ENCODE assay signal across 8 mouse cellular contexts in the genomic region with DNA sequence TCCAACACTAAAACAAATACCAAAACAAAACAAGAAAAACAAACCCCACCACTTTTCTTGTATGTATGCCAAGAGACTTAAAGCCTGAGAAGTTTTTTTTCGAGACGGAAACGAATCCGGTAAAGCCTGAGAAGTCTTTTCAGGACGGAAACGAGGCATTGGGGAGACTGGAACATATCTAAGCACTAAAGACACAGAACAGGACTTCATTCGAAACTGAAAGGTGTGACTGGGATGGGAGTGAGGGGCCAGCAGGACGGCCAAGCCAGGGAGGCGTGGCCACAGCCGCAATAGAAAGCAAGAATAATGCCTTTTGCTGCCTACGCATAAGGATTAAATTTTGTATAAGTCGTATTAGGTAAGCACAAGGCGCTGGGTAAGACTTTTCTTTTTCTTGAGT. TPM values are rescaled to one million over a fixed set of nuclear protein-coding genes. Genes with fewer than 3 reads are reported as not detected.
A peak's percentile ranks its signal among the peaks of the same experiment; 100 is the strongest.
DNase-seq lines count a peak whose midpoint lies in the region; ATAC-seq and TF ChIP-seq lines count a peak whose summit lies in the region.

No protein-coding gene starts in this region.

- no peak for TF ChIP-seq CTCF in lung, postnatal 0 days (IDR thresholded peaks at IDR 0.05)

- no peaks in the 10 kb centered on the region for H3K27me3 ChIP-seq in lung, postnatal 0 days (replicated peaks; ENCODE audit: insufficient read depth, low read length)
- no peaks in the 10 kb centered on the region for H3K27me3 ChIP-seq in embryonic facial prominence, embryonic 11.5 days (ENCODE audit: control insufficient read depth, insufficient read depth, low read length)
- no peaks in the 10 kb centered on the region for H3K27me3 ChIP-seq in intestine, embryonic 14.5 days (replicated peaks; ENCODE audit: control insufficient read depth, insufficient read depth, low read length)
- H3K27me3 ChIP-seq in neural tube, embryonic 13.5 days: no peaks in the 10 kb centered on the region

- TF ChIP-seq EP300 in lung, postnatal 0 days (IDR thresholded peaks at IDR 0.05): no peak

- peak overlapping the region; percentile 90 for H3K4me3 ChIP-seq in lung, postnatal 0 days (ENCODE audit: low read depth, low read length)
- H3K4me3 ChIP-seq in embryonic facial prominence, embryonic 11.5 days (ENCODE audit: low read depth, low read length): peak overlapping the region; percentile 83
- H3K4me3 ChIP-seq in intestine, embryonic 14.5 days (ENCODE audit: low read depth, low read length): peak overlapping the region; percentile 84
- peak overlapping the region; percentile 93 for H3K4me3 ChIP-seq in neural tube, embryonic 13.5 days

- no peaks in the 10 kb centered on the region for H3K9me3 ChIP-seq in lung, postnatal 0 days (ENCODE audit: low read length)
- H3K9me3 ChIP-seq in embryonic facial prominence, embryonic 11.5 days (replicated peaks; ENCODE audit: control insufficient read depth, low read length): no peaks in the 10 kb centered on the region
- H3K9me3 ChIP-seq in intestine, embryonic 14.5 days (ENCODE audit: control insufficient read depth, low read length): no peaks in the 10 kb centered on the region
- no peaks in the 10 kb centered on the region for H3K9me3 ChIP-seq in neural tube, embryonic 13.5 days

- H3K4me1 ChIP-seq in lung, postnatal 0 days (ENCODE audit: insufficient read depth, low read depth, low read length): peaks cover 7% of the 10 kb centered on the region
- peaks cover 3% of the 10 kb centered on the region; the same call in 1 of the 2 replicates for H3K4me1 ChIP-seq in embryonic facial prominence, embryonic 11.5 days (ENCODE audit: control insufficient read depth, insufficient read depth, low read length)
- H3K4me1 ChIP-seq in intestine, embryonic 14.5 days (replicated peaks; ENCODE audit: control insufficient read depth, insufficient read depth, low read length): peaks cover 22% of the 10 kb centered on the region
- peaks cover 43% of the 10 kb centered on the region for H3K4me1 ChIP-seq in neural tube, embryonic 13.5 days (replicated peaks)

- H3K27ac ChIP-seq in lung, postnatal 0 days (ENCODE audit: low read length): peak overlapping the region; percentile 89
- no peak overlapping the region for H3K27ac ChIP-seq in embryonic facial prominence, embryonic 11.5 days (replicated peaks; ENCODE audit: low read depth, low read length)
- H3K27ac ChIP-seq in intestine, embryonic 14.5 days (ENCODE audit: low read depth): peak overlapping the region; percentile 97
- H3K27ac ChIP-seq in neural tube, embryonic 13.5 days (replicated peaks): peak overlapping the region; percentile 94

- H3K9ac ChIP-seq in lung, postnatal 0 days (replicated peaks; ENCODE audit: low read depth): peak overlapping the region; percentile 83
- H3K9ac ChIP-seq in embryonic facial prominence, embryonic 11.5 days (replicated peaks; ENCODE audit: low read length): peak overlapping the region; percentile 83
- peak overlapping the region; percentile 78 for H3K9ac ChIP-seq in intestine, embryonic 14.5 days (ENCODE audit: low read length)
- peak overlapping the region; percentile 89 for H3K9ac ChIP-seq in neural tube, embryonic 13.5 days

- DNase-seq in lung, postnatal 0 days (ENCODE audit: low spot score): peak; percentile 21
- no peak for DNase-seq in lung, postnatal 25 days (ENCODE audit: low spot score)
- no peak for DNase-seq in embryonic facial prominence, embryonic 11.5 days (ENCODE audit: low spot score)
- peak; percentile 52 for DNase-seq in intestine, embryonic 14.5 days (ENCODE audit: low spot score)
- no peak for DNase-seq in retina, embryonic 14.5 days (ENCODE audit: low spot score)
- DNase-seq in cerebellum, adult 9-10 months: no peak
- no peak for DNase-seq in cerebellum, adult 9-11 months

- no peak for ATAC-seq in lung, postnatal 0 days
- no peak for ATAC-seq in embryonic facial prominence, embryonic 11.5 days (replicated peaks; ENCODE audit: insufficient number of reproducible peaks, low FRiP score, low TSS enrichment, low read depth)
- ATAC-seq in intestine, embryonic 14.5 days (replicated peaks; ENCODE audit: low FRiP score, low TSS enrichment, low read depth): no peak
- ATAC-seq in neural tube, embryonic 13.5 days (ENCODE audit: low read depth): no peak

- 2% methylated on average over 13 of the region's 13 CpGs for WGBS in lung, postnatal 0 days
- 10% methylated on average over 13 of the region's 13 CpGs for WGBS in embryonic facial prominence, embryonic 11.5 days
- WGBS in intestine, embryonic 14.5 days: 6% methylated on average over 13 of the region's 13 CpGs
- 11% methylated on average over 13 of the region's 13 CpGs for WGBS in neural tube, embryonic 13.5 days

- peak overlapping the region; percentile 97 for H3K4me2 ChIP-seq in lung, postnatal 0 days (replicated peaks; ENCODE audit: low read depth, low read length)
- H3K4me2 ChIP-seq in embryonic facial prominence, embryonic 11.5 days (ENCODE audit: low read depth, low read length): peak overlapping the region; percentile 92
- H3K4me2 ChIP-seq in intestine, embryonic 14.5 days (ENCODE audit: low read length): peak overlapping the region; percentile 88
- peak overlapping the region; percentile 100 for H3K4me2 ChIP-seq in neural tube, embryonic 13.5 days

- H3K36me3 ChIP-seq in lung, postnatal 0 days (ENCODE audit: insufficient read depth, low read length): peaks cover 6% of the 10 kb centered on the region; the same call in 1 of the 2 replicates
- no peaks in the 10 kb centered on the region; the same call in none of the 2 replicates for H3K36me3 ChIP-seq in embryonic facial prominence, embryonic 11.5 days (replicated peaks; ENCODE audit: control insufficient read depth, insufficient read depth, low read depth, low read length)
- H3K36me3 ChIP-seq in intestine, embryonic 14.5 days (ENCODE audit: control insufficient read depth, insufficient read depth, low read length): peaks cover 29% of the 10 kb centered on the region
- H3K36me3 ChIP-seq in neural tube, embryonic 13.5 days: peaks cover 40% of the 10 kb centered on the region

RNA-seq across cellular contexts. Expression of a gene that starts 0.8 kb away (rescaled TPM):
- 18.2 and 19.2 TPM in 2 replicates for polyA plus RNA-seq in lung, postnatal 0 days (2015; fragmentation: Nextera tagmentation; extraction: Ambion mirVana)
- polyA plus RNA-seq in embryonic facial prominence, embryonic 11.5 days (2014; fragmentation: Nextera tagmentation; extraction: Ambion mirVana): 8.5 and 11.5 TPM in 2 replicates
- polyA plus RNA-seq in intestine, embryonic 14.5 days (2014; fragmentation: Nextera tagmentation; extraction: Ambion mirVana): 11.6 and 12.1 TPM in 2 replicates
- polyA plus RNA-seq in neural tube, embryonic 13.5 days (2015; fragmentation: Nextera tagmentation; extraction: Ambion mirVana): 16.0 and 16.2 TPM in 2 replicates

RNA-seq across cellular contexts. Expression of a gene that starts 1.1 kb away (rescaled TPM):
- 394 and 396 TPM in 2 replicates for polyA plus RNA-seq in lung, postnatal 0 days (2015; fragmentation: Nextera tagmentation; extraction: Ambion mirVana)
- polyA plus RNA-seq in embryonic facial prominence, embryonic 11.5 days (2014; fragmentation: Nextera tagmentation; extraction: Ambion mirVana): 417 and 447 TPM in 2 replicates
- 346 and 349 TPM in 2 replicates for polyA plus RNA-seq in intestine, embryonic 14.5 days (2014; fragmentation: Nextera tagmentation; extraction: Ambion mirVana)
- 479 and 545 TPM in 2 replicates for polyA plus RNA-seq in neural tube, embryonic 13.5 days (2015; fragmentation: Nextera tagmentation; extraction: Ambion mirVana)

RNA-seq across cellular contexts. Expression of a gene that starts 8.1 kb away (rescaled TPM):
- polyA plus RNA-seq in lung, postnatal 0 days (2015; fragmentation: Nextera tagmentation; extraction: Ambion mirVana): 30.1 and 32.9 TPM in 2 replicates
- polyA plus RNA-seq in embryonic facial prominence, embryonic 11.5 days (2014; fragmentation: Nextera tagmentation; extraction: Ambion mirVana): 59.5 and 62.5 TPM in 2 replicates
- 55.1 and 55.3 TPM in 2 replicates for polyA plus RNA-seq in intestine, embryonic 14.5 days (2014; fragmentation: Nextera tagmentation; extraction: Ambion mirVana)
- polyA plus RNA-seq in neural tube, embryonic 13.5 days (2015; fragmentation: Nextera tagmentation; extraction: Ambion mirVana): 55.4 and 58.9 TPM in 2 replicates

Comparison
In these comparisons a context has a peak if more than half of its experiments do, and no peak if none do; other contexts are left out.
1. DNase-seq: peak in lung, postnatal 0 days (single experiment) and intestine, embryonic 14.5 days (single experiment); none in lung, postnatal 25 days (single experiment), embryonic facial prominence, embryonic 11.5 days (single experiment), retina, embryonic 14.5 days (single experiment), cerebellum, adult 9-10 months (single experiment) and cerebellum, adult 9-11 months (single experiment).
2. Peak in every context shown above with its lines, with median percentiles within 50 percentile points of each other: H3K4me2 ChIP-seq, H3K4me3 ChIP-seq and H3K9ac ChIP-seq.